Mouse (Mus musculus): Measurements from ENCODE around the gene Kcna1. TPM values are rescaled to one million over a fixed set of nuclear protein-coding genes. Genes with fewer than 3 reads are reported as not detected.
A peak's percentile ranks its signal among the peaks of the same experiment; 100 is the strongest.

Kcna1 gene
- polyA plus RNA-seq, 1 experiment from 2014 or later, result 0.23 TPM

DNA sequence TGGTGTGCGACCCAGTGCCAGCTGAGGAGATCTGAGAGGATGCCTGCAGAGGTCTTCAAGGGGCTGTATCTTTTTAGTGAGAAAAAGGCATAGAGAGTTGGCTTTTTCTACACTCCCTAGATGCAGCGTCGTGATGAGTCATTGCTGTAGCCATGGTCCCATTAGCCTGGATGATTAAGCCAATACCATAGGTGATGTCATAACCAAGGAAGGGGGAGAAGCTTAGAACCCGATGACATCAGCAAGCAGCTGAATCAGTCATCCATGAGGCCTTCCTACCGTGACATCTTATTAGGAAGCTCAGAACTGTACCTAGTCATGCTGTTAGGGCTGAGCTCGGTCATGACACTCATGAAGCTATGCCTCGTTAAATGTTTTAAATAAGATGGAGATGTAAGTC lies 7.4 kb upstream of the Kcna1 start:
- no peaks in the 10 kb centered on the region for H3K36me3 ChIP-seq (ENCODE audit: control insufficient read depth, insufficient read depth, low read length)
- DNase-seq (ENCODE audit: low spot score) (no peak), ATAC-seq (ENCODE audit: insufficient number of reproducible peaks, low FRiP score, low TSS enrichment, low read depth) (no peak)
- no peak overlapping the region for H3K27ac ChIP-seq (replicated peaks; ENCODE audit: low read depth, low read length)
- no peak overlapping the region for H3K4me3 ChIP-seq (ENCODE audit: low read depth, low read length)
- 92% methylated on average over 7 of the region's 7 CpGs for WGBS
- H3K4me1 ChIP-seq (ENCODE audit: control insufficient read depth, insufficient read depth, low read length), result no peaks in the 10 kb centered on the region
- H3K27me3 ChIP-seq (ENCODE audit: control insufficient read depth, insufficient read depth, low read length), result no peaks in the 10 kb centered on the region
- no peaks in the 10 kb centered on the region for H3K9me3 ChIP-seq (ENCODE audit: control insufficient read depth, low read length)
- H3K9ac ChIP-seq (ENCODE audit: low read length), result no peak overlapping the region
- no peak overlapping the region for H3K4me2 ChIP-seq (ENCODE audit: low read depth, severe bottlenecking)

DNA sequence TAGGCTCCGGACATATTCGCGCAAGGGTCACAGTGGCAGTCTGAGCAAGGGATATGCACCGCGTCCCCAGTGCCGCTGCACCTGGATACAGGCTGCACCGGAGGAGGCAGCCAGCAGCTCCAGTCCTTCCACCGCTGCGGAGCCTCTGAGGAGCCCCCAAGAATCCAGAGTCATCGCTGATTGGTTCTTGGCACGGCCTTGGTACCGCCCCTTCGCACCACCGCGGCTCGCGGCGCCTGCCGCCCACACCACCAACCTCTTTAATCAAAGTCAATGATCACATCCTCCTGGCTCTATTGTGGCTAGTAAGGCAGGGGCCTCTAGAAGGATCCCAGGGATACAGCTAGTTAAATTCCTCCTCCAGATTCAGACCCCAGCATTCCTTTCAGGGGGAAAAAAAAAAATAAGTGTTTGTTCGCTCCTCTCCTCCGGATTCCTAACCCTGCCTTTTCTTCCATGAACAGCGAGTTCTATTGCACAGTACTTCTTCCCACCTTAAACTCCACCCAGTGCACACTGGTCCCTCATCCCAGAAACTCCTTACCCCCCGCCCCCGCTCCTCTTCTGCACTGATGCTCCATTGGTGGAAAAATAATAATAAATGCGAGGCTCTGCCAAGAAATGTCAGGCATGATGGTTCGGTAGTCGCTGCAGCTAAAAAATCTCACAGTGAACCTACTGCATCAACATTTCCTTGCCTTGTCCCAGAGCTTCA lies 383 bp downstream of the Kcna1 start:
- Histone ChIP-seq H3K9ac (ENCODE audit: low read length) (no peak overlapping the region), H3K9me3 (ENCODE audit: control insufficient read depth, low read length) (no peaks in the 10 kb centered on the region), H3K27ac (replicated peaks; ENCODE audit: low read depth, low read length) (no peak overlapping the region), H3K36me3 (ENCODE audit: control insufficient read depth, insufficient read depth, low read length) (no peaks in the 10 kb centered on the region), H3K27me3 (ENCODE audit: control insufficient read depth, insufficient read depth, low read length) (peaks cover 44% of the 10 kb centered on the region), H3K4me2 (ENCODE audit: low read depth, severe bottlenecking) (peak overlapping the region; percentile 97), H3K4me1 (ENCODE audit: control insufficient read depth, insufficient read depth, low read length) (peaks cover 10% of the 10 kb centered on the region; the same call in 1 of the 2 replicates), H3K4me3 (ENCODE audit: low read depth, low read length) (peak overlapping the region; percentile 46)
- peak; percentile 80 for DNase-seq (ENCODE audit: low spot score)
- under 1% methylated on average over 27 of the region's 27 CpGs for WGBS
- peak; percentile 84 for ATAC-seq (ENCODE audit: insufficient number of reproducible peaks, low FRiP score, low TSS enrichment, low read depth)

DNA sequence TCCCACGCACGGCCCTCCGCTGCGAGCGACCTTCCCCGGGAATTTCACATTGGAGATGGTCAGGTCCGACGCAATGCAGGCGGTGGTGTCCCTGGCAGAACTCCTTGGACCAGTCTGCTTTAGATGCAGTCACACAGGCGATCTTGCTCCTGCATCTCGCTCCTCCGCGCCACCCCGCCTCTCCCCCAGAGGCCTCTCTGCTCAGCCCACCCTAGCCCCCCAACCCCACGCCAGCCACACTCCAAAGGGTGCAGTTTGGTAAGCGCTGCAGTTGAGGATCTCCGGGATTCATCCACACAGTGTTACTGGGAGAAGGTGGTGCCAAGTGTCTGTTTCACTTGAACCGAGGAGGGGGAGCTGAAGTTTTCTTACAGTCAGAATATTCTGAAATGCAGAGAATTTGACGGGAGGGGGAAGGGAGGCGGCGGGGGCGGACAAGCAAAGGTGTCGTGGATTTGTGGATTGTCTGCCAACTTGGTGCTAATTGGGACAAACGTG lies 1.1 kb downstream of the Kcna1 start:
- WGBS, result under 1% methylated on average over 23 of the region's 24 CpGs
- DNase-seq (ENCODE audit: low spot score) (peak; percentile 49), ATAC-seq (ENCODE audit: insufficient number of reproducible peaks, low FRiP score, low TSS enrichment, low read depth) (peak; percentile 24; the same call in 1 of the 2 replicates)
- Histone ChIP-seq H3K9me3 (ENCODE audit: control insufficient read depth, low read length) (no peaks in the 10 kb centered on the region), H3K9ac (ENCODE audit: low read length) (no peak overlapping the region), H3K36me3 (ENCODE audit: control insufficient read depth, insufficient read depth, low read length) (no peaks in the 10 kb centered on the region), H3K4me3 (ENCODE audit: low read depth, low read length) (peak overlapping the region; percentile 46), H3K27ac (replicated peaks; ENCODE audit: low read depth, low read length) (no peak overlapping the region), H3K4me1 (ENCODE audit: control insufficient read depth, insufficient read depth, low read length) (peaks cover 10% of the 10 kb centered on the region; the same call in 1 of the 2 replicates), H3K4me2 (ENCODE audit: low read depth, severe bottlenecking) (peak overlapping the region; percentile 97), H3K27me3 (ENCODE audit: control insufficient read depth, insufficient read depth, low read length) (peaks cover 45% of the 10 kb centered on the region)

DNA sequence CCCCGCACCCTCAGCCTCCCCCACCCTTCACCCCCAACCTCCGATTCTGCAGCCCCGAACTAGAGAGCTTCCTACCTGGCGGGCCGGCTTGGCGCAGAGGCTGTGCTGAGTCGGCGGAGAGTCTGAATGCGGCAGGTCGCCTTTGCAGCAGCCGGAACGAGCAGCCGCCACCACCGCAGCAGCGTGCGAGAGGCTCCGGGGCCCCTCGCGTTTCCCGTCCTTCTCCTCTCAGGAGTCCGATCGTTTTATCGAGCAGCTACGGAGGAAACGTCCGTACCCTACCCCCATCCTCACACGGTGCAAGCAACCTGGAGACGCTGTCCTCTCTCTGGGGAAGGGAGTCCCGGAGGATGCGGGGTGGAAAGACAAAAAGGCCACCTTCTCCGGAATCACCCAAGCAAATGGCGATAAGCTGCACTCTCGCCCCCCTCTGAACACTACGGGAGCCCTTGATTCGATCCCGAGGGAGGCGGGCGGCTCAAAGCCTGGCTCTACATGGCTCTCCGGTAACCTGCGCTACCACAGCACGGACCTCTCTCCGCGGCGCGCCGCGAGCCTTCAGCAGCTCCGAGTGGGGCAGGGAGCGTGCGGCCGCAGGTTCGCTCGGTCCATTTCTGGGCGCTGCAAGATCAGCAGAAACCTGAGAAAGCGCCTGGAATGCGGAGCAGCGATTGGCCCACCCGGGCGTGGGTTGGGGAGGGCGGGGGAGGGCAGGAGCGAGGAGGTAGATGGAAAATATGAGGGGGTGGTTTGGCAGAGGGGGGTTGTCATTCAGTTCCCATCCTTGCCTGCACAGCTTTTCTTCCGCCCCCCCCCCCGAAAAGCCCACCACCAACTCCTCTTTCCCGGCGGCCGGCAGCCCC lies 1.8 kb downstream of the Kcna1 start:
- ATAC-seq (ENCODE audit: insufficient number of reproducible peaks, low FRiP score, low TSS enrichment, low read depth) (peak; percentile 36; the same call in 1 of the 2 replicates), DNase-seq (ENCODE audit: low spot score) (peak; percentile 70)
- WGBS, result under 1% methylated on average over 65 of the region's 66 CpGs
- Histone ChIP-seq H3K27ac (replicated peaks; ENCODE audit: low read depth, low read length) (no peak overlapping the region), H3K4me1 (ENCODE audit: control insufficient read depth, insufficient read depth, low read length) (peaks cover 10% of the 10 kb centered on the region; the same call in 1 of the 2 replicates), H3K36me3 (ENCODE audit: control insufficient read depth, insufficient read depth, low read length) (no peaks in the 10 kb centered on the region), H3K27me3 (ENCODE audit: control insufficient read depth, insufficient read depth, low read length) (peaks cover 45% of the 10 kb centered on the region), H3K4me3 (ENCODE audit: low read depth, low read length) (peak overlapping the region; percentile 46), H3K9ac (ENCODE audit: low read length) (no peak overlapping the region), H3K9me3 (ENCODE audit: control insufficient read depth, low read length) (no peaks in the 10 kb centered on the region), H3K4me2 (ENCODE audit: low read depth, severe bottlenecking) (peak overlapping the region; percentile 97)

DNA sequence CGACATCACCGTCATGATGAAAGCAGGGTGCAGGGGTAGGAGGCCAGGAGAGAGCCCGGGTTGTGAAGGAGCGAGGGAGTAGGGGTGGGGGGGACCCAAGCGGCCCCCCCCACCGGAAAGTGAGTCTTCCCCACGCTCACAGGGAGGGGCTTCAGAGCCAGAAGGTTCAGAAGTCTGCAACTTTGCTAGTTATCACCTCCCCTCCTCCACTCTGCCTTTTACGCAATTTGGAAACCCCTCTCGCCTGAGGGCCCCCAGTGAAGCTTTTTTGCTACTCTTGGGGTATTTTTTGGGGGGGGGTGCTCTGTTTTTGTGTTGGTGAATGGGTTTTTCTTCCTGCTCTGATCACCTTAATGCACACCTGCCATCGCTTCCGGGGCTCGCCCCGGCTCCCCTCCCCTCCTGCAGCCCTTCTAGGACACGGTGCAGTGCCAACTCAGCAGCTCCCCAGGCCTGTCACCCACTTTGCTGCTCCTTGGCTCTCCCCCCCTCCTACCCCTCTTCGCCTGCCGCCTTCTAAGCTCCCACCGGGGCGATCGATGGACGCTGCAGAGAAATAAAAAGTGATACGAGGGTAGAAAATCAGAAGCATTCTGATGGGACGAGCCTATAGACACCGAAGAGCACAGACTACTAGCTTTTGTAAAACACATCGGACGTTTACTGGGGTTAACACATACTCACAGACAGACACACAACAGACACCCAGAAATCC lies 2.7 kb downstream of the Kcna1 start:
- Histone ChIP-seq H3K27me3 (ENCODE audit: control insufficient read depth, insufficient read depth, low read length) (peaks cover 45% of the 10 kb centered on the region), H3K4me1 (ENCODE audit: control insufficient read depth, insufficient read depth, low read length) (peaks cover 10% of the 10 kb centered on the region; the same call in 1 of the 2 replicates), H3K36me3 (ENCODE audit: control insufficient read depth, insufficient read depth, low read length) (no peaks in the 10 kb centered on the region), H3K9me3 (ENCODE audit: control insufficient read depth, low read length) (no peaks in the 10 kb centered on the region), H3K4me2 (ENCODE audit: low read depth, severe bottlenecking) (peak overlapping the region; percentile 97), H3K9ac (ENCODE audit: low read length) (peak overlapping the region; percentile 7; the same call in 1 of the 2 replicates), H3K27ac (replicated peaks; ENCODE audit: low read depth, low read length) (no peak overlapping the region), H3K4me3 (ENCODE audit: low read depth, low read length) (peak overlapping the region; percentile 46)
- under 1% methylated on average over 25 of the region's 25 CpGs for WGBS
- ATAC-seq (ENCODE audit: insufficient number of reproducible peaks, low FRiP score, low TSS enrichment, low read depth) (no peak), DNase-seq (ENCODE audit: low spot score) (peak; percentile 33)

DNA sequence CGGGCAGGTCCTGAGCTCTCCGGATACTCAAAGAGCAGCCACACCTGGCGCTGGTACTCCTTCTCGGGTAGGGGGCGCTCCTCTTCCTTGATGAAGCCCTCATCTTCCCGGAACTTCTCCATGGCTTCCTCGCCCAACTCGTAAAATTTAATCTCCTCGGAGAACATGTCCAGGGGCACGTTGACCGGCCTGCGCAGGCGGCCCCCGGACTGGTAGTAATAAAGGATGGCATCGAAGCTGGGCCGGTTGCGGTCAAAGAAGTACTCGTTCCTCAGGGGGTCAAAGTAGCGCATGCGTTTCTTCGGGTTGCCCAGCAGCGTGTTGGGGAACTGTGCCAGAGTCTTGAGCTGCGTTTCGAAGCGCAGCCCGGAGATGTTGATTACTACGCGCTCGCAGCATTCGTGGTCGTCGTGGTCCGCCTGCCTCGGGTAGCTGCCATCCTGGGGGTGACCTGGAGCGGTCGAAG lies 3.3 kb downstream of the Kcna1 start:
- Histone ChIP-seq H3K9ac (ENCODE audit: low read length) (peak overlapping the region; percentile 7; the same call in 1 of the 2 replicates), H3K4me1 (ENCODE audit: control insufficient read depth, insufficient read depth, low read length) (peaks cover 10% of the 10 kb centered on the region; the same call in 1 of the 2 replicates), H3K4me3 (ENCODE audit: low read depth, low read length) (peak overlapping the region; percentile 46), H3K36me3 (ENCODE audit: control insufficient read depth, insufficient read depth, low read length) (no peaks in the 10 kb centered on the region), H3K27me3 (ENCODE audit: control insufficient read depth, insufficient read depth, low read length) (peaks cover 45% of the 10 kb centered on the region), H3K4me2 (ENCODE audit: low read depth, severe bottlenecking) (peak overlapping the region; percentile 97), H3K9me3 (ENCODE audit: control insufficient read depth, low read length) (no peaks in the 10 kb centered on the region), H3K27ac (replicated peaks; ENCODE audit: low read depth, low read length) (no peak overlapping the region)
- ATAC-seq (ENCODE audit: insufficient number of reproducible peaks, low FRiP score, low TSS enrichment, low read depth), result no peak
- DNase-seq (ENCODE audit: low spot score), result peak; percentile 64
- 2% methylated on average over 36 of the region's 36 CpGs for WGBS

DNA sequence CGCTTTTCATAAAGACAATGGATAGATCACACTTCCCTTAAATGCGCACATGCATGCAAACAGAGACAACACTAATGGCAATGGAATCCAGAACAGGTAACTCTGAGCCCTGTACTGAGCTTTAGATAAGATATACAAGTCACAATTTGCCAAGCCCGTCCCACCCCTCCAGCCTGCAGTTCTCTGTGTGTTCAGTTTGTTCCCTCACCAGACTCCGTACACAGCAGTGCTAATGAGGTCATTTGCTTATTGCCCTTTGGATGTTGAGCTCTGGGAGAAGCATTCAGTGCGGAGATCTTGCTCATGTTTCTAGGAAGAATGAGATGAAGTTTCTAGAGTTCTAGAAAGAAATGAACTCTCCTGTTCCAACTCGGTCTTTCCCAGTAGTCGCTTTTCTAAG lies 17.7 kb downstream of the Kcna1 start:
- Histone ChIP-seq H3K4me3 (ENCODE audit: low read depth, low read length) (no peak overlapping the region), H3K9me3 (ENCODE audit: control insufficient read depth, low read length) (no peaks in the 10 kb centered on the region), H3K4me1 (ENCODE audit: control insufficient read depth, insufficient read depth, low read length) (no peaks in the 10 kb centered on the region), H3K27me3 (ENCODE audit: control insufficient read depth, insufficient read depth, low read length) (no peaks in the 10 kb centered on the region), H3K4me2 (ENCODE audit: low read depth, severe bottlenecking) (no peak overlapping the region), H3K27ac (replicated peaks; ENCODE audit: low read depth, low read length) (no peak overlapping the region), H3K9ac (ENCODE audit: low read length) (no peak overlapping the region), H3K36me3 (ENCODE audit: control insufficient read depth, insufficient read depth, low read length) (no peaks in the 10 kb centered on the region)
- ATAC-seq (ENCODE audit: insufficient number of reproducible peaks, low FRiP score, low TSS enrichment, low read depth), result no peak
- 82% methylated on average over 7 of the region's 7 CpGs for WGBS
- no peak for DNase-seq (ENCODE audit: low spot score)

DNA sequence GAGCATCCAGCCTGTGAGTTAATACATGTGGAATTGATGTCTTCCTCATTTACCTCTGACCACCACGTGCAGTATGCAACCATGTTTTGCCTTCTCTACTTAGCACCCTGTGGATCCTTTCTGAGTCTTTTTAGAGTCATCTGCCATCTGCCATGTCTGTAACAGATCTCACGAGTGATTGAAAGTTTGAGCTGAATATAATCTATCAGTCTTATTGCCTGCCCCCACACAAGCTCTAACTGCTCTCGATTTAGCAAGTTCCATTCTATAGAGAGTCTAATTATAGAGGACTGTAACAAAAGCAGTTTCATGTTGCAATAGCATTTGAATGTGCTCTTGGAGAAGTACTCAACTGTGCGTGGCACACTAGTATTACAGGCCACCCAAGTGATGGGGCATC lies 27.7 kb downstream of the Kcna1 start:
- Histone ChIP-seq H3K4me1 (ENCODE audit: control insufficient read depth, insufficient read depth, low read length) (no peaks in the 10 kb centered on the region), H3K4me3 (ENCODE audit: low read depth, low read length) (no peak overlapping the region), H3K27me3 (ENCODE audit: control insufficient read depth, insufficient read depth, low read length) (no peaks in the 10 kb centered on the region), H3K36me3 (ENCODE audit: control insufficient read depth, insufficient read depth, low read length) (no peaks in the 10 kb centered on the region), H3K4me2 (ENCODE audit: low read depth, severe bottlenecking) (no peak overlapping the region), H3K27ac (replicated peaks; ENCODE audit: low read depth, low read length) (no peak overlapping the region), H3K9ac (ENCODE audit: low read length) (no peak overlapping the region), H3K9me3 (ENCODE audit: control insufficient read depth, low read length) (no peaks in the 10 kb centered on the region)
- DNase-seq (ENCODE audit: low spot score) (no peak), ATAC-seq (ENCODE audit: insufficient number of reproducible peaks, low FRiP score, low TSS enrichment, low read depth) (no peak)
- 88% methylated on average over 4 of the region's 4 CpGs for WGBS

All from limb, embryonic 11.5 days (tissue).